Mouse (Mus musculus) cerebellum, adult 2 months (tissue): ENCODE measurements around the gene Klrb1a. TPM values are rescaled to one million over a fixed set of nuclear protein-coding genes. Genes with fewer than 3 reads are reported as not detected.

Experiments used
- DNase-seq, 2 experiments: peaks; one replicate each; pipeline ENCODE4 v3.0.0; 2021
- H3K27ac ChIP-seq: fragments of 200-500 bp; 2 replicates; pipeline ENCODE4 v1.5.1; 2012; ENCODE audit warnings: low read length, control low read depth, inconsistent platforms; ENCODE audit not compliant: insufficient read depth
- H3K27me3 ChIP-seq: fragments of 200-500 bp; 2 replicates; pipeline ENCODE4 v1.6.1; 2012; ENCODE audit warnings: inconsistent platforms, mild to moderate bottlenecking, low read length, moderate library complexity; ENCODE audit not compliant: control insufficient read depth, insufficient read depth
- H3K4me1 ChIP-seq: fragments of 200-500 bp; 2 replicates; pipeline ENCODE4 v1.6.1; 2011; ENCODE audit warnings: low read length; ENCODE audit not compliant: control insufficient read depth, insufficient read depth
- H3K4me3 ChIP-seq: fragments of 200-500 bp; replicated peaks from 2 replicates; pipeline ENCODE3; 2011; ENCODE audit warnings: mild to moderate bottlenecking, low read depth, low read length, control low read depth; ENCODE audit not compliant: insufficient read depth
- CTCF ChIP-seq: fragments of 200-500 bp; IDR thresholded peaks from 2 replicates; pipeline ENCODE4 v1.5.1; 2011; ENCODE audit warnings: low read depth, mild to moderate bottlenecking, control low read depth, low read length, moderate library complexity, borderline replicate concordance; ENCODE audit not compliant: insufficient read depth
- POLR2A ChIP-seq: fragments of 200-500 bp; IDR thresholded peaks from 2 replicates; pipeline ENCODE4 v1.6.1; 2011; ENCODE audit warnings: low read length, control low read depth, borderline replicate concordance; ENCODE audit not compliant: insufficient read depth
- WGBS: fragments of 180-500 bp; shearing (Covaris S2); methylation state at CpG from one replicate; pipeline ENCODE4 v1.1.7; 2018; 5-methylcytosine and 5-hydroxymethylcytosine counted together
- polyA plus RNA-seq: library from polyadenylated mRNA; depleted of rRNA; stranded (reverse); fragments of >200 nt; gene quantifications from 2 replicates; pipeline ENCODE4 v1.2.3, GENCODE M21; 2012; rRNA removed

Gene Klrb1a
- polyA plus RNA-seq, 1 experiment = not detected

GRCm38 (mm10) chr6:128589426-128589825 is 33.9 kb downstream of the Klrb1a start:
- WGBS = 50% methylated on average over 4 of the region's 4 CpGs
- H3K4me1 ChIP-seq = no peaks in the 10 kb centered on the region; the same call in 1 of the 2 replicates
- DNase-seq = no peak
- TF ChIP-seq CTCF (no peak), POLR2A (no peak)
- H3K4me3 ChIP-seq = no peak overlapping the region
- H3K27ac ChIP-seq = no peak overlapping the region
- H3K27me3 ChIP-seq = no peaks in the 10 kb centered on the region

- DNase-seq = no peak
- Histone ChIP-seq H3K4me3 (no peak overlapping the region), H3K4me1 (no peaks in the 10 kb centered on the region; the same call in 1 of the 2 replicates), H3K27ac (no peak overlapping the region), H3K27me3 (no peaks in the 10 kb centered on the region)
- TF ChIP-seq CTCF = no peak
- WGBS = 92% methylated on average over 6 of the region's 6 CpGs
These were observed 35.7 kb downstream of the Klrb1a start for GRCm38 (mm10) chr6:128587619-128588018.

DNA sequence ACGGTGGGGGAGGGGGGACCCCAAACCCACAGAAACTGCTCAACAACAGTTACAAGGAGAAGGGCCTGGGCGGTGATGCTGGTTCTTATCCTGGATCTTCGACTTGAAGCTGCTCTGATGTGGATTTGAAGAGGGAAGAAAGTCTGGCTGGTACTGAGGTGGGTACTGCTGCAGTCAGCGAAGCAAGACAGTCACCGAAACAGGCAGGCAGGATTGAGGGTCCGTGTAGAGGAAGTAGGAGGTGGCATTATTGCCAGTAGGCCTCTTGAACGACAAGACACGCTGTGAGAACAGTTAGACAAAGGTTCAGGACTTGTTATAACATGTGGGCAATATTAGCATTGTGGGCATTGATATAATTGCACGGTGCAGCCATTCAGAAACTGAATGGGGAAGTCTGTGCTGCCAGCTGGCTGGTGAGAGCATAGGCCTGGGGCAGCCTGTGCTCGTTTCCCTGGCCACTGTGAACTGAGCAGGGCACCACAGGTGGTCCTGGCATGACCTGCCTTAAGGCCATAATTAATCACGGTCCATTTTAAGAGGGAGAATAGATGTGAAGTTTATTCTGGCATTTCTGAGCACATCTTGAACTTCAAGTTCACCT is 37.6 kb downstream of the Klrb1a start:
- no peak overlapping the region for H3K4me3 ChIP-seq
- no peaks in the 10 kb centered on the region; the same call in 1 of the 2 replicates for H3K4me1 ChIP-seq
- 49% methylated on average over 11 of the region's 11 CpGs for WGBS
- no peaks in the 10 kb centered on the region for H3K27me3 ChIP-seq
- TF ChIP-seq CTCF (no peak), POLR2A (no peak)
- no peak for DNase-seq
- no peak overlapping the region for H3K27ac ChIP-seq

DNA sequence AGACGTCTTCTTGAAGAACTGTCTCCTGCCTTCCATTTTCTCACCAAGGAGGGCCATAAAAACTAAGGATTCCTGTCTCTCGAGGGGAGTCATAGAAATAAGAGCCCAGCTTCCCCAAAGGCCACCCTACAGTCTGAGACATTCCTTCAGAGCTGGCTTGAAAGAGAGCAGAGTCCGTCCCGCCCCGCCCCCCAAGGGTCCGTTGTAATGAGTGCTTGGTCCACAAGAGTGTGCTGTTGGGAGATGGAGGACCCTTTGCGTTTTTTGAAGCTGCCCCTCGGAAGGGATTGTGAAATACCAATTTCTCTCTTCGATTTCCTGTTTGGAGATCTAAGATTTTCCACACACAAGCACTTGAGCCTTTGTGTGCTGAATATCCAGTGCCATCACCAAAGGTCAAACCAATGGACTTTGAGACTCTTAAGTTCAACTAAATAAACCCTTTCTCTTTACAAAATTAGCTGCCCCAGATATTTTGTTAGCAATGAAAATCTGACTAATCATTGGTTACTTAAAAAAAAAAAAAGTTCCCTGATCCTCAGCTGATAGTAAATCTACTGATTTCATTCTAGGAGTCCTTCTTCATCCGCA is 39.2 kb downstream of the Klrb1a start:
- no peak for DNase-seq
- Histone ChIP-seq H3K27me3 (no peaks in the 10 kb centered on the region), H3K27ac (no peak overlapping the region), H3K4me1 (no peaks in the 10 kb centered on the region; the same call in 1 of the 2 replicates), H3K4me3 (no peak overlapping the region)
- TF ChIP-seq CTCF (no peak), POLR2A (no peak)
- 28% methylated on average over 10 of the region's 10 CpGs for WGBS

GRCm38 (mm10) chr6:128581508-128581907 is 41.8 kb downstream of the Klrb1a start, which contains the start of gene A2ml1:
TSS of gene A2ml1 (minus strand) at chr6:128581608.
- 75% methylated on average over 11 of the region's 11 CpGs for WGBS
- no peak for TF ChIP-seq POLR2A
- TF ChIP-seq CTCF = no peak
- DNase-seq = no peak

GRCm38 (mm10) chr6:128577301-128577700 is 46.0 kb downstream of the Klrb1a start:
- Histone ChIP-seq H3K4me1 (no peaks in the 10 kb centered on the region), H3K4me3 (no peak overlapping the region), H3K27me3 (no peaks in the 10 kb centered on the region), H3K27ac (no peak overlapping the region)
- 86% methylated on average over 9 of the region's 9 CpGs for WGBS
- no peak for DNase-seq
- TF ChIP-seq CTCF = no peak
- no peak for TF ChIP-seq POLR2A

More at GRCm38 (mm10) chr6:128581508-128581907, 41.8 kb downstream of the Klrb1a start, which contains the start of gene A2ml1:
- no peaks in the 10 kb centered on the region; the same call in 1 of the 2 replicates for H3K4me1 ChIP-seq
- no peak within 1 kb of the TSS for H3K27ac ChIP-seq
- no peaks in the 10 kb centered on the region for H3K27me3 ChIP-seq
- no peak within 1 kb of the TSS for H3K4me3 ChIP-seq

GRCm38 (mm10) chr6:128566589-128566988 is 56.7 kb downstream of the Klrb1a start:
- TF ChIP-seq CTCF (no peak), POLR2A (no peak)
- Histone ChIP-seq H3K27me3 (no peaks in the 10 kb centered on the region), H3K4me3 (no peak overlapping the region), H3K4me1 (no peaks in the 10 kb centered on the region), H3K27ac (no peak overlapping the region)
- WGBS = 91% methylated on average over 11 of the region's 11 CpGs
- no peak for DNase-seq

Other genes with a start within 250 kb of the Klrb1a start
- 5.4 and 8.0 TPM in 2 replicates for gene Tex52, start 248.1 kb downstream of the Klrb1a start, polyA plus RNA-seq
- gene Gm44596, start 248.0 kb downstream of the Klrb1a start, polyA plus RNA-seq = not detected in 2 replicates
- 52.2 and 59.6 TPM in 2 replicates for gene Nrip2, start 224.2 kb downstream of the Klrb1a start, polyA plus RNA-seq
- 48.1 and 52.5 TPM in 2 replicates for gene Itfg2, start 198.6 kb downstream of the Klrb1a start, polyA plus RNA-seq
- gene Fkbp4, start 184.9 kb downstream of the Klrb1a start, polyA plus RNA-seq = 249 and 256 TPM in 2 replicates
- not detected in 2 replicates for gene Pzp, start 96.8 kb downstream of the Klrb1a start, polyA plus RNA-seq
- 10.4 and 17.3 TPM in 2 replicates for gene A2ml1, start 41.9 kb downstream of the Klrb1a start, polyA plus RNA-seq
- gene Clec2h, start 38.9 kb upstream of the Klrb1a start, polyA plus RNA-seq = 0.34 TPM in 1 of 2 replicates, not detected in the other
- gene Klrb1, start 99.5 kb upstream of the Klrb1a start, polyA plus RNA-seq = not detected in 2 replicates
- 0.08 TPM in 1 of 2 replicates, not detected in the other for gene Klrb1c, start 165.7 kb upstream of the Klrb1a start, polyA plus RNA-seq
- gene Gm44511, start 202.8 kb upstream of the Klrb1a start, polyA plus RNA-seq = not detected in 2 replicates
- not detected in 2 replicates for gene Klrb1b, start 202.8 kb upstream of the Klrb1a start, polyA plus RNA-seq